Mouse (Mus musculus): ENCODE measurements around the gene Bloc1s2. TPM values are rescaled to one million over a fixed set of nuclear protein-coding genes. Genes with fewer than 3 reads are reported as not detected.

Bloc1s2 gene
- 100 to 1,000 TPM; 122 to 144 (median 132) TPM for polyA plus RNA-seq (2017; shearing (Covaris generic))

GRCm38 (mm10) chr19:44145702-44146567 is at the start of gene Bloc1s2:
Gene Bloc1s2 (minus strand): TSS chr19:44146446.
- peak; percentile 92 for ATAC-seq

- ATAC-seq: no peak
These were observed 48.9 kb upstream of the Bloc1s2 start for GRCm38 (mm10) chr19:44195138-44195537.

- ATAC-seq: no peak
These were observed 47.7 kb upstream of the Bloc1s2 start for GRCm38 (mm10) chr19:44193906-44194305.

- ATAC-seq: no peak
These were observed 46.1 kb upstream of the Bloc1s2 start, which contains the start of gene Pkd2l1 for GRCm38 (mm10) chr19:44192342-44192741. Gene Pkd2l1 (minus strand): TSS chr19:44192442.

GRCm38 (mm10) chr19:44189056-44189455 is 42.8 kb upstream of the Bloc1s2 start:
- no peak for ATAC-seq

- ATAC-seq: no peak
These were observed 37.7 kb upstream of the Bloc1s2 start for GRCm38 (mm10) chr19:44183968-44184367.

- ATAC-seq: no peak
These were observed 34.3 kb upstream of the Bloc1s2 start for GRCm38 (mm10) chr19:44180502-44180901.

- no peak for ATAC-seq
These were observed 30.5 kb upstream of the Bloc1s2 start for GRCm38 (mm10) chr19:44176741-44177140.

- ATAC-seq: no peak
These were observed 28.6 kb upstream of the Bloc1s2 start for GRCm38 (mm10) chr19:44174835-44175234.

- ATAC-seq: no peak
These were observed 15.3 kb upstream of the Bloc1s2 start for GRCm38 (mm10) chr19:44161515-44161914.

GRCm38 (mm10) chr19:44159386-44159785 is 13.1 kb upstream of the Bloc1s2 start:
- ATAC-seq: no peak

- ATAC-seq: no peak
These were observed 10.8 kb upstream of the Bloc1s2 start for GRCm38 (mm10) chr19:44157005-44157404.

- ATAC-seq: no peak
These were observed 7.5 kb upstream of the Bloc1s2 start for GRCm38 (mm10) chr19:44153781-44154180.

- ATAC-seq: no peak
These were observed 2.7 kb upstream of the Bloc1s2 start for GRCm38 (mm10) chr19:44148991-44149390.

- ATAC-seq: no peak
These were observed 2.1 kb upstream of the Bloc1s2 start for GRCm38 (mm10) chr19:44148345-44148744.

GRCm38 (mm10) chr19:44146951-44147350 is 705 bp upstream of the Bloc1s2 start:
- no peak for ATAC-seq

GRCm38 (mm10) chr19:44146568-44146879 is 278 bp upstream of the Bloc1s2 start:
- peak; percentile 20 for ATAC-seq

GRCm38 (mm10) chr19:44144366-44144765 is 1.9 kb downstream of the Bloc1s2 start:
- ATAC-seq: no peak

- ATAC-seq: no peak
These were observed 10.2 kb downstream of the Bloc1s2 start for GRCm38 (mm10) chr19:44135960-44136485.

- peak; percentile 88 for ATAC-seq
These were observed 10.9 kb downstream of the Bloc1s2 start, which contains the start of gene Cwf19l1 for GRCm38 (mm10) chr19:44135072-44135959. Gene Cwf19l1 (minus strand): TSS chr19:44135876.

GRCm38 (mm10) chr19:44132917-44133316 is 13.3 kb downstream of the Bloc1s2 start:
- no peak for ATAC-seq

GRCm38 (mm10) chr19:44128560-44128959 is 17.7 kb downstream of the Bloc1s2 start:
- ATAC-seq: no peak
